Mouse (Mus musculus): ENCODE measurements at regions not wholly inside any gene's neighbourhood (a gene's known extent, or its start where the extent isn't known, plus 50 kb on each side); places are given as distances from the start of the nearest gene placed in this dataset.

GRCm38 (mm10) chr7:134528026-134528425, 142.4 kb upstream of the Dock1 start:
- in situ Hi-C loops (cut with MboI, MseI): no loop called here

DNA sequence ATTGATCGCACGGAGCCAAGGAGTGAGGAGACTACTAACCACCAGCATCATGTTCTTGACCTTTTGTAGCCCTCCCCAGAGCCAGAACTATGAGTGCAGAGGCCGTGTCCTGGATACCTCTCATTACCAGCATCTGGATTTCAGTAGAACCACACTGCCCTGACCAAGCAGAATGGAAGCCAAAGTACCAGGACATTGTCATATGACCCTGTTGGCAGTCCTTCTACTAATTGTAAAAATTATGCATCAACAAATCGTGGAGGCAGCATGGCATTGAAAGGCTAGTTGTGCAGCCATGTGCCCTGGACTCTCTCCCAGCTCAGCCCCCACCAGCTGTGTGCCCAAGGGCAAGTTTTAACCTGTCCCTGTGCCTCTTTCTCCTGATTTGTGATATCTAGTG, 135.6 kb upstream of the Dock1 start:
- in situ Hi-C loops (cut with MboI, MseI): no loop called here

DNA sequence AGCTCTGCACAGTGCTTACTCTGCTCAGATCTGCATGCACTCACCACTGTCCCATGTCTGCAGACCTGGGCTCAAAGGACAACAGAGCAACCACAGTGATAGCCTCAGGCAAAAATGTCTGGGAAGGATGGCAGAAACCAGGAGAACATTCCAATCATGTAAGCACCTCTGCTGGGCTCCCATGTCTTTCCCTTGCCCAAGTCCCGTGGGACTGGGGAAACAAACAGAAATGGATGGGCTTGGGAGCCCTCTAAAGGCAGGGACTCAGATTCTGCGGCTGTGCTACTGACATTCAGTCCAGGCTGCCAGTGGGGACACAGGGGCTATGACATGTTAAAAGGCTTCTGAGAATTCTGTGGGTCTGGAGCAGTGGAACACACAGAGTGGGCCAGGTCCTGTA, 128.8 kb upstream of the Dock1 start:
- in situ Hi-C loops (cut with MboI, MseI): loop anchor here (10.0 kb wide), 1 partner anchor 477 kb away; no protein-coding TSS in a partner anchor

DNA sequence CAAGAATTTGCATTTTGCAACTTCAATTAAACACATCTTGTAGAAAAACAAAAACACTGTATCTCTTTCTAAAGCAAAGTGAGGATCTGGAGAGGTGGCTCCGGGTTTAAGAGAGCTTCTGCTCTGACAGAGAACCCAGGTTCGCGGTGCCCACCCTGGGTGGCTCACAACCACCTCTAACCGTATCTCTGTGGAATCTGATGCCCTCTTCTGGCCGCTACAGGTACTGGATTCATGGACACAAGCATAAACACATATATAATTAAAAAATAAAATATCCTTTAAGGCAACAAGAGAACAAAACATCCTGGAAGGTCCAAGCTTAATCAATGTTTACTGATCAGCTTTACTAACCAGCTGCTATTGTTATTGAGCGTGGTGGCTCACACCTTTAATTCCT, 124.3 kb upstream of the Dock1 start:
- in situ Hi-C loops (cut with MboI, MseI): loop anchor here (10.0 kb wide), 1 partner anchor 481 kb away; no protein-coding TSS in a partner anchor

DNA sequence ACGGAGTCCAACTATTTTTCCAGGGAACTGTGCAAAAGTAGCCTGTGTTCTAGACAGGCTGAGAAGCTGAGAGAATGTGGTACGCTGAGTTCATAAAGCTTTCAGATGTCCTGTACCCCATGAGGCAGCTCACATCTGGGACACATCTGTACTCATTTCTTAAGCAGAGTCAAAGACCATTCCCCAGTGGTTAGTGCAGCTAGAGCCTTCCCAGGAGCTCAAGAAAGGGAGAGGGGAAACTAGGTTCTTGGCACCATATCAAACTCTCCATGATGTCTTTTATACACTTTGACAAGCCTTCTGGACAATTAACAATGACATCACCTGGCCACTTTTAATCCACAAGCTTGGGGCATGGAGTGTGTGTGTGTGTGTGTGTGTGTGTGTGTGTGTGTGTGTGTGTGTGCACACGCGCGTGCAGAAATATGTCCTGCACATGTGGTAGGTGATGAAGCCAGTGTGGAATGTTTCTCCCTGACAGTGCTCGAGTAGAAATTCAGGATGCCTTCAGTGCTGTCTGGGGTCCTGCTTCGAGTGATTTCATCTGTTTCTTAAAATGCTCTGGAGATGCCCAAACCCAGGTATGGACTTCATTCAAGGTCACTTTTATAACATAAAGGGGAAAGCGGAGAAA, 121.1 kb upstream of the Dock1 start:
- in situ Hi-C loops (cut with MboI, MseI): loop anchor here (10.0 kb wide), 1 partner anchor 485 kb away; no protein-coding TSS in a partner anchor

- in situ Hi-C loops (cut with MboI, MseI): loop anchor here (25.0 kb wide), 1 partner anchor 688 kb away; no protein-coding TSS in a partner anchor
These were observed 120.1 kb upstream of the Dock1 start for GRCm38 (mm10) chr7:134550221-134550809.

DNA sequence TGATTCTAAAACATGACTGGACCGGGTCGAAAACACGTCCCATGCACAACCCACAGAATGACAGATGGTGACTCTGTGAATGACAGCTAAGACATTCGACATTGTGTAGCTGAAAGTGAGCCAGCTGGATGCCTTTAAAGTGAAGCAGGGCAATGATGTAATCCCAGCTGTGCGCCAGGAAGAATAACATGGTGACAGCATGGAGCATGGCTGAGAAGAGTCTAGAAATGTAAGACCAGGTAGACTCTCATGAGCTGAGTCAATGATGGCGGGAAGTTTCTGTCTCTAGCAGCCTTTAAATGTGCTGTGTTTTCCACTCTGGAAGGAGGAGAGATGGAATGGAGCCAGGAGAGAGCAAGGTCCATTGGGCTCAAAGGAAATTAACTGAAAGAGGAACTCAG, 118.4 kb upstream of the Dock1 start:
- in situ Hi-C loops (cut with MboI, MseI): loop anchor here (25.0 kb wide), 1 partner anchor 690 kb away; no protein-coding TSS in a partner anchor

DNA sequence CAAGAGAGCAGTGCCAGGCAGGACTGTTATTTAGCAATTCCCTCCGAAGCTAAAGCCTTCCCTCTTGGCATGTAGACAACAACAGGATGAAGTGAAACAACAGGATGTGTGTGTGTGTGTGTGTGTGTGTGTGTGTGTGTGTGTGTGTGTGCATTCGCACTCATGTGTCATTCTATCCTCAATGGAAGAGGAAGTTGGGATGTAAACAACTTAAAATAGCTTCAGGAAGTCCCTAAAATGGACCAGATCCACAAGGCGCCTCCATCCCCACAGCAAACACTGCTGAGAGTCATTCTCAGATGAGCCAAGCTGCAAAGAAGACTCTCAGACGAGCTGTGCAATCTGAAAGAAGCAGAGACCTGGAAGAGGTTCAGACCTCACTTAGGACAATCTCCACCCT, 114.4 kb upstream of the Dock1 start:
- in situ Hi-C loops (cut with MboI, MseI): loop anchor here (25.0 kb wide), 1 partner anchor 694 kb away; no protein-coding TSS in a partner anchor

- in situ Hi-C loops (cut with MboI, MseI): loop anchor here (25.0 kb wide), 1 partner anchor 704 kb away; no protein-coding TSS in a partner anchor
These were observed 104.1 kb upstream of the Dock1 start for GRCm38 (mm10) chr7:134566322-134566721.

GRCm38 (mm10) chr7:134569247-134569646, 101.2 kb upstream of the Dock1 start:
- in situ Hi-C loops (cut with MboI, MseI): loop anchor here (25.0 kb wide), 1 partner anchor 707 kb away; no protein-coding TSS in a partner anchor

DNA sequence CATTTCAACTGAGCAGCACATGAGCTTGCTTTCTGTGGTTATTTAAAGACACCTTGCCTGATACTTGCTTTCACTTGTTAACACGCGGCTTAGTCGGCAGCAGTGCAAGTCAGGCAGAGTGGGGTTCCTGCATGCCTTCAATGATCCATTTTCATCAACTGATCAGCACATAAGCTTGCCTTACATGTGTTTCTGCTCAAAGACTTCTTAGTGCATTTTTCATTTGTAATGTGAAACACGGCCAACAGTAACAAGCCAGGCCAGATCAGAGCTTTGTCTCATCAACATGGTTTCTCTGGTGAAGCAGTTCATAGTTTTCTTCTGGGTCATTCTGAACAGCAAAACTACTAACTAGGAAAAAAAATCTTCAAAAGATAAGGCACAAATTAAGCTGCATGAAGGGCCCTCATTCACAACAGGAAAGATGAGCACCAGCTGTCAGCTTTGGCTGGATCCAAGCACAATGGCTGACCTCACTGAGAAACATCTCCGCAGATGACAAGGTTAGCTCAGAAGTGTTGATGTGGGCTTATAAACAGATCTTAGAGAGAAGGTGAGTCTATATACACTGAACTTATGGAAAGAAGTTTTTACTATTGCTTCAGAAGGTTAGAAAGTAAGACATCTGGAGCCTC, 100.2 kb upstream of the Dock1 start:
- in situ Hi-C loops (cut with MboI, MseI): loop anchor here (25.0 kb wide), 1 partner anchor 708 kb away; no protein-coding TSS in a partner anchor

DNA sequence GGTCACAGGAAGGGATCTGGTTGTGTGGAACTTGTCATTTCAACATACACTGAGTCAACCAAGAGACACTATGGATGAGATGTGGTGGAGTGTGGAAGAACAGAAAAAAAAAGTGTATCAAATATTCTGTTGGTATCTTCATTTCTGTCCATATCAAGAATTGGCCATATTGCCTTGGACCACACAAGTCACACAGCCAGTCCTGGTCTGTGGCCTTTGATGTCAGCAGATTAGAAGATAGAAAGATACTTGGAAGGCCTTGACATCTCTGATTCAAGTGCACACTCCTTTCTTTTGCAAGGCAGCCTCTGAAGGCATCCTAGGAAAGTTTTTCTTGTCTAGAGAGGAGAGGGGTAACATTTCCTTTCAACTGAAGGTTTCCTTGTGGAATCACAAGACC, 88.7 kb upstream of the Dock1 start:
- in situ Hi-C loops (cut with MboI, MseI): no loop called here

DNA sequence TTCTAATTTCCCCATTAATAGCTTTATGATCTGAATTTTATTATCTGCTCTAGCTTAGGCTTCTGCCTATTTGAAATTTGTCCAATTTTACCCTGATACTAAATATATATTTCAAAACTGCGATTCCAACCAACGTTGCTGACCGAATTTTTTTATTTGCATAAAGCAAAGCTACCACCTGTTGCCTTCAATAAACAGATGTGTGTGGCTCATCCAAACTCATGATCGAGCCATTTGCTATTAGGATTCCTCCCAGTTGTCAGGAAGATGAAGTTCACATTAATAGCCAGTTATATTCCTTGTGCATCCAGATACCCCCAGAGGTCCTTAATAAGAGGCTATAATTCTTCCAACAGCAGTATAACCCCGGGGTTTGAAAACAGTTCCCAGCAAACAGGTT, 85.0 kb upstream of the Dock1 start:
- in situ Hi-C loops (cut with MboI, MseI): no loop called here

DNA sequence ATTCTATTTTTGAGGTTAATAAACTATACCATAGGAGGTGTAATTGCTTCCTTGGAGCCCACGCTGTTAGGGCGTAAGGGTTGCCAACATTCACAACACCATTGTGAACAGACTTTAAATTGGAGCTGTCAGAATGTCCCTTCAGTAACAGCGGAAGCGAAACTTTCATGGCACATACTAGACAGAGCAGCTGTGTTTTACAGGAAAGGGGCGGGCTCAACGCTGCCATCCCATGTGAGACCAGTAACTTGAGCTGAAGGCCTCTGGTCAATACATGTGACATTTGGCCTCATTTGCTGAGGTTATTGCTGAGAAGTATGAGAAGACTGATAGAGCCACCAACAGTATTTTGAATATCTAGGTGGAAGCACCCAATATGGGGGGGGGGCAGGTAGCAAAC, 83.5 kb upstream of the Dock1 start:
- in situ Hi-C loops (cut with MboI, MseI): no loop called here

- in situ Hi-C loops (cut with MboI, MseI): no loop called here
These were observed 62.6 kb upstream of the Dock1 start for GRCm38 (mm10) chr7:134607886-134608285.

GRCm38 (mm10) chr7:134610159-134610558, 60.3 kb upstream of the Dock1 start:
- in situ Hi-C loops (cut with MboI, MseI): no loop called here

DNA sequence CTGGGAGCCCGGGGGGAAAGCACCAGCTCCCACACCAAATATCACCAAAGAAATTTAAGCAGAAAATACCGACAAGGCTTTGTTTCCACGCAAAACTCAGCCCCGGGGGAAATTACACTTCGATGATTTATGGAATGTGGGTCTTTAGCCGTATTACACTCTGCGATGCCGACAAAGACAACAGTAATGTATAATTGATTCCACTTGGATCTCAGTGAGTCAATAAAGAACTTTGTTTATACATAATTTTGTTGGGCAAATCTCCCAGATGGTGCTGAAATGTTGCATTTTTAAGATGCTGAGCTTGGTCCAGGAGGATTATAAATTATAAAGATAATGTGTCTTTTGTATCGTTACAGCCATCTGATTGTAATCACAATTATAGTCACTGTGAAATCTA, 59.1 kb upstream of the Dock1 start:
- in situ Hi-C loops (cut with MboI, MseI): no loop called here

DNA sequence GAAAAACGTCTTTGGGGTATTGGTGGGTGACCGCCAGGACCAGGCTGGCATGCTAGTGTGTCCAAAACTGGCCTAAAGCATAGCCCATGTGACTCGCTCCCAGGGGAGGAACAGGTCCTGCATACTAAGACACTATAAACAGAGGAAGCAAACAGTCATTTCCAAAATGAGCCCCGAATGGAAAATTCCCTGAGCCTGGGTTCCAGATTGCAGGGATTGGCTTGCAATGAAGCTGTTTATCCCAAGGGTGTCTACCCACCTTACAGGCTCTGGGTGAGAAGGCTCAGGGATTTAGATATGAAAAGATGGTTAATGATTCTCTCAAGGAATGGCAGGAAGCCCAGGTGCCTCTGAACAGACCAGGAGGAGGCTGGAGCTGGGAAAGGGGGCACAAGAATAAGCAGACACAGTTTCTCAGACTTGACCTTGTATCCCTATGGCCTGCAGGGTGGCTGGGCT, 58.2 kb upstream of the Dock1 start:
- in situ Hi-C loops (cut with MboI, MseI): no loop called here

GRCm38 (mm10) chr7:134619220-134619975, 51.1 kb upstream of the Dock1 start:
- in situ Hi-C loops (cut with MboI, MseI): no loop called here

DNA sequence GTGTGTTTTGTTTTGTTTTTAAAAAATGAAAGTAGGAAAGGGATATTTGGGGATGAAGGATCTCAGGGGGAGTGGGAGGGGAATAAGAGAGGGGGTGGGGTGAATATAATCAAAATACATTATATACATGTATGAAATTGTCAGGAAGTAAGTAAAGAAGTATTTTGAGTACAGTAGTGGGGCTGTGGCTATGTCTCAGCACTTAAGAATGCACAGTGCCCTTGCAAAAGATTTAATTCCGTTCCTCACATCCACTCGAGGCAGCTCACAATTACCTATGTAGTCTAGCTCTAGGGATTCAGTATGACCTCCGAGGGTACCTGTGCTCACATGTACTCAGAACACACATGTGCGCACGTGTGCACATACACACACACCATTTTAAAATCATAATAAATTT, 50.4 kb upstream of the Dock1 start:
- in situ Hi-C loops (cut with MboI, MseI): no loop called here
